Mouse (Mus musculus): ENCODE measurements around the gene Gins1. TPM values are rescaled to one million over a fixed set of nuclear protein-coding genes. Genes with fewer than 3 reads are reported as not detected.

Gene Gins1
- 0.48 and 0.73 TPM in 2 replicates for polyA plus RNA-seq (2012; rRNA removed)

DNA sequence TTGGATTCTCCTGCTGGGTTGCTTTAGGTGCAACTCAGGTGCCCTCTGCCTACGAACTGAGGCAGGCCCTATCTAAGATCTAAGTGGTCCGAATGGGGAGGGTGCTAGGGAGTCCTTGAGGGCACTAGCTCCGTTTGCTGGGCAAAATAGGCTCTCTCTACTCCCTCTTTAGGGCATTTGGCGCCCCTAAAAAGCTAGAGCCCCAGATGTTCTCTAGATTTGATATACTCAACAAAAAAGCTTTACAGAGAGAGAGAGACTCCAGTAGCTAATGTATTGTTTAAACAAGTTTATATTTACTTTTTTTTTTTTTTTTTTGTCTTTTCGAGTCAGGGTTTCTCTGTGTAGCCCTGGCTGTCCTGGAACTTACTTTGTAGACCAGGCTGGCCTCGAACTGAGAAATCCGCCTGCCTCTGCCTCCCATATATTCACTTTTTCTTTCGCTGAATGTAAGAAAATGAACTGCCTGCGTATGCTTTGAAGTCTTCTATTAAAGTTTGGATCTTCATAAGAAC, at the start of gene Gins1:
Gene Gins1, plus strand, starts transcription at position 465 of the 515 bp plus-strand sequence.

DNA sequence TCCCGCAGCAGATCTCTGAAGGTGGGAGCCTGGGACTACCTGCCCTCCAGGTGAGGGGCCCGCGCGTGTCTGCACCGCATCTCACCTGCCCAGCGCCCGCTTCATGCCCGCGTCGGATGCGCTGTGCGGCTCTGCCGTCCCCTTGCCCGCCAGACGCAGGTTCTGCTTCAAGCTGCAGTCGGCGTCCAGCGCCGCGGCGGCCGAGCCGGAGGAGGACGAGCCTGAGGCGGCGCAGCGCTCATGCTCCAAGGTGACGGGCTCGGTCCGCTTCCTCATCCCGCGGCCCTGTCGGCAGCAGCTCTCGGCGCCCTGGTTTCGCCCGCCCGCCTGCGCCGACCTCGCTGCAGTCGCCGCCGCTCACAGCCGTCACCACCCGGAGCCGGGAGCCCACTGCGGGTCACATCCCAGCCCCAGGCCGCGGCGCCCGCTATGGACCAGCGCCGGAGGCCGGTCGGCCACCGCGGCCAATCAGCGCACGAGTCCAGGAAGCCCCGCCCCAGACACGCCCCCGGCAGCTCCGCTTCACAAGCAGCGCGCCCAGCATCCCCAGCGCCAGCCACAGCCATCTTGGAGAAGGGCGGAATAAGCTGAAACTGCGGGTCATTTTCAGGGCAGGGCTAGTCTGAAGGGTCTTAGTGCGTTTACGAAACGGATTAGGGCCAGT, 796 bp upstream of the Gins1 start, which contains the start of gene Abhd12:
Gene Abhd12, minus strand, starts transcription at position 470 of the 664 bp plus-strand sequence.

Other genes starting within 250 kb of the Gins1 start
- gene Acss1, start 236.9 kb upstream of the Gins1 start, polyA plus RNA-seq (2012; rRNA removed) = 127 and 219 TPM in 2 replicates
- not detected in 2 replicates for gene Vsx1, start 216.0 kb upstream of the Gins1 start, polyA plus RNA-seq (2012; rRNA removed)
- 13.4 and 13.5 TPM in 2 replicates for gene Entpd6, start 156.4 kb upstream of the Gins1 start, polyA plus RNA-seq (2012; rRNA removed)
- 39.5 and 43.8 TPM in 2 replicates for gene Pygb, start 118.7 kb upstream of the Gins1 start, polyA plus RNA-seq (2012; rRNA removed)
- 43.5 and 44.9 TPM in 2 replicates for gene Abhd12, start 659 bp upstream of the Gins1 start, polyA plus RNA-seq (2012; rRNA removed)
- gene Ninl, start 134.0 kb downstream of the Gins1 start, polyA plus RNA-seq (2012; rRNA removed) = 0.70 and 0.82 TPM in 2 replicates
- gene Nanp, start 134.0 kb downstream of the Gins1 start, polyA plus RNA-seq (2012; rRNA removed) = 0.31 and 0.74 TPM in 2 replicates
- gene Gm14151, start 186.9 kb downstream of the Gins1 start, polyA plus RNA-seq (2012; rRNA removed) = not detected in 2 replicates
- gene Gm14147, start 192.8 kb downstream of the Gins1 start, polyA plus RNA-seq (2012; rRNA removed) = not detected in 2 replicates

Data from stomach, adult 2 months (tissue).